ENCODE assay signal across 28 mouse cellular contexts in the genomic region with DNA sequence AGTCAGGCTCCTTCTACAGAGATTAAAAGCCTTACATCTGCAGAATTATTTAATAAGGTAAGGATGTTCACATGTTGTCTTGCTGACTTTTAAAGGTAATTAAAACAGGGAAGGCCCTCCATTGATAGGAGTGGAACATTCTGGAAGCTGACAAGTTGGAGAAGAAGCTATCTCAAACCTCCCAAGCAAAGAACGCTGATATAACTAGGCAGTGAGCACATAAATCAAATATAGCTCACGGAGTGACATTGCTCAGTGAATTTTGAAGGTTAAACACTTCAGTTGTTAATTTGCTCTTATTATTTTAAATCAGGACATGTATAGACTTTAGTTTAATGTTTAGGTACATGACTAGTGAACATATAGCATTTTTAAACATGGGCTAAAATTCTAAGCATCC.
"Had no signal": no experiment of that assay in that cellular context is flagged by ENCODE, and none has a peak within 500 bp of the region (broad histone marks: within the 10 kb centered on the region; RNA-seq: fewer than 3 reads in every experiment).

No protein-coding gene starts in this region.

- H3K4me3 ChIP-seq: embryonic facial prominence, embryonic 10.5 days; embryonic facial prominence, embryonic 12.5 days; embryonic facial prominence, embryonic 13.5 days; embryonic facial prominence, embryonic 15.5 days; erythroblast, embryonic 14.5 days; forebrain, embryonic 10.5 days; forebrain, embryonic 12.5 days; forebrain, embryonic 13.5 days; forebrain, embryonic 15.5 days; gastrocnemius, adult 2 months had no signal

- H3K4me2 ChIP-seq: embryonic facial prominence, embryonic 12.5 days; embryonic facial prominence, embryonic 13.5 days; embryonic facial prominence, embryonic 15.5 days; forebrain, embryonic 12.5 days; forebrain, embryonic 13.5 days; forebrain, embryonic 15.5 days had no signal

- H3K4me1 ChIP-seq: embryonic facial prominence, embryonic 10.5 days; embryonic facial prominence, embryonic 12.5 days; embryonic facial prominence, embryonic 13.5 days; embryonic facial prominence, embryonic 15.5 days; forebrain, embryonic 10.5 days; forebrain, embryonic 12.5 days; forebrain, embryonic 13.5 days; forebrain, embryonic 15.5 days had no signal

- DNase-seq: cerebellum, adult 18-20 months; cerebellum, adult 2 months; cerebellum, adult 8-10 months; cerebellum, adult 9-10 months; cerebellum, adult 9-11 months; cerebellum, postnatal 10 days; cerebellum, postnatal 14 days; cerebellum, postnatal 25 days; cerebellum, postnatal 36 days; embryo, embryonic 11 days; forebrain, postnatal 0 days; gastrocnemius, adult 2 months; gastrocnemius, postnatal 10 days; gastrocnemius, postnatal 14 days; gastrocnemius, postnatal 25 days; gastrocnemius, postnatal 36 days; heart, adult 11 months had no signal

- H3K36me3 ChIP-seq: embryonic facial prominence, embryonic 10.5 days; embryonic facial prominence, embryonic 12.5 days; embryonic facial prominence, embryonic 13.5 days; embryonic facial prominence, embryonic 15.5 days; forebrain, embryonic 10.5 days; forebrain, embryonic 12.5 days; forebrain, embryonic 15.5 days had no signal

- ATAC-seq: forebrain, embryonic 13.5 days; forebrain, embryonic 14.5 days; forebrain, embryonic 15.5 days; forebrain, embryonic 16.5 days; forebrain, postnatal 0 days had no signal

- H3K9me3 ChIP-seq: embryonic facial prominence, embryonic 10.5 days; embryonic facial prominence, embryonic 12.5 days; embryonic facial prominence, embryonic 13.5 days; embryonic facial prominence, embryonic 15.5 days; forebrain, embryonic 10.5 days; forebrain, embryonic 12.5 days; forebrain, embryonic 13.5 days; forebrain, embryonic 15.5 days had no signal

- H3K27me3 ChIP-seq: embryonic facial prominence, embryonic 12.5 days; embryonic facial prominence, embryonic 13.5 days; embryonic facial prominence, embryonic 15.5 days; forebrain, embryonic 12.5 days; forebrain, embryonic 13.5 days; forebrain, embryonic 15.5 days had no signal

- H3K27ac ChIP-seq: embryonic facial prominence, embryonic 10.5 days; embryonic facial prominence, embryonic 12.5 days; embryonic facial prominence, embryonic 13.5 days; embryonic facial prominence, embryonic 15.5 days; forebrain, embryonic 10.5 days; forebrain, embryonic 12.5 days; forebrain, embryonic 13.5 days; forebrain, embryonic 15.5 days; gastrocnemius, adult 2 months had no signal

- H3K9ac ChIP-seq: embryonic facial prominence, embryonic 12.5 days; embryonic facial prominence, embryonic 13.5 days; embryonic facial prominence, embryonic 15.5 days; forebrain, embryonic 12.5 days; forebrain, embryonic 13.5 days; forebrain, embryonic 15.5 days; forebrain, postnatal 0 days had no signal
